Mouse (Mus musculus): ENCODE measurements around the gene S100a11.
"Not testable (repeated sequence)": the region's sequence is repeated elsewhere in the genome, so short reads cannot be mapped to it uniquely, and the experiment has no call there.

S100a11 gene

DNA sequence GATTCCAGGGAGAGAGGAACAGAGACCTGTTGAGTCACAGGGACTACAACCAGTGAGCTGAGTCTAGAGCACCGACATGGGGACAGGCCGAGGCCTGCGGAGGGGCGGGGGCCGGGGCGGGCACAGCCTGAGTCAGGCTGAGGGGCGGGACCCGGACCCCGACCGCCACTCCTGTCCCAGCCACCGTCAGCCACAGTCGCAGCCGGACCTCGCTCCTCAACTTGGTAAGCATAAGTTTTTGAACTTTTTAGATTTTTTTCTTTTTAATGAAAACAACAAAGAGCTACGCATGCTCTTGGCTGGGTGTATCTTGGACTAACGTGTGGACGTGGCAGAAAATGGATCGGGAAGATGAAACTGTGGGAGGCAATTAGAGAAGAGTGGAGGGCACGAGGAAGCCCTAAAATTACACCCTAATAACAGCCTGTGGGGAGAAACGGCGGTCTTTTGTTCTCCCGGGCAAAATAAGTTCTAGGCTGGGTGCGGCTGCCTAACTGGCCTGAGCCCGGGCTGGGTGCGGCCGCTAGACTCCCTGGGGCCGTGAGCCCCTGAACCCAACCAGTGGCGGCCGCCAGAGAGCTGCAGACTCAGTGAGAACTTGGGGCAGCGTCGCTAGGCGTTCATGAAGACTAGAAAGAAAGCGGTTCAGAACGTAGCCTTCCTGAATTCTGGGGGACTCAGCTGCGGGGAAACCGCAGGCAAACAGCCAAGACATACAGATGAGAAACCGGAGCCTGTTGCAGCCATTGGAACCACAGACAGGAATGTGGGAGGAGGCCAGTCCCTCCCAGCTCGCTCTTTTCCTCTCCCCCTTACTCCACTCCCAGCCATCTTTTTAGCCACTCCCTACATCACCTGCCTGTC is at the start of gene S100a11:
Gene S100a11, plus strand, starts transcription at position 159 of the 864 bp plus-strand sequence.
- DNase-seq (ENCODE audit: low read depth, low spot score), result no peak

GRCm38 (mm10) chr3:93480053-93480452 is 40.2 kb upstream of the S100a11 start:
- no peak for DNase-seq (ENCODE audit: low read depth, low spot score)

DNA sequence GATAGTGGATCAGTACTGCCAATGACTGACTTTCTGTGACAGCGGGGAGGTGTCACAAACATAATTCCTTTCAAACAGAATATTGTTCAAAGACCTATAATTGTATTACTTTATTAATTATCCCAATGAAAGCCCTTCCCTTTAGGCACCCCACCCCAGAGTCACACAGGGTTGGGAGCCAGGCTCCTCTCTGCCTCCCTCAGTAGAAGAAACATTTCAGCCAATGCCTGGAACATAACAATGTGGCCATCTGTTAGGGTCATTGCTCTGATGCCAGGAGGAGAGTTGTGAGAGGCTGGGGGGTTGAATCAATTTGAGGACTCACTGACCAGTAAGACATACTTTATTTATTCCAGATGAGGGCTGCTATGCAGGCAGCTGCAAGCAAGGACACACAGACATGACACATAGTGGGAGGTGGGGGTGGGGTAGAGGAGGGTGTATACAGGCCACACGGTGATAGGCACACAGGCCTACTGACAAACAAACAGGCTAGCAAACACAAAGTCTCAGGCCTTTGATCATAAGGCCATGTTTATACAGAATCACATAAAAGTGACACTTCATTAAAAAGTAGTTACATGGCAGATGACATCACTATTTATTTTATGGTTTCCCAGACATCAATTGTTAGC is 38.2 kb upstream of the S100a11 start:
- DNase-seq (ENCODE audit: low read depth, low spot score), result no peak

- DNase-seq (ENCODE audit: low read depth, low spot score), result no peak
Measured at GRCm38 (mm10) chr3:93485611-93486010, 34.7 kb upstream of the S100a11 start.

DNA sequence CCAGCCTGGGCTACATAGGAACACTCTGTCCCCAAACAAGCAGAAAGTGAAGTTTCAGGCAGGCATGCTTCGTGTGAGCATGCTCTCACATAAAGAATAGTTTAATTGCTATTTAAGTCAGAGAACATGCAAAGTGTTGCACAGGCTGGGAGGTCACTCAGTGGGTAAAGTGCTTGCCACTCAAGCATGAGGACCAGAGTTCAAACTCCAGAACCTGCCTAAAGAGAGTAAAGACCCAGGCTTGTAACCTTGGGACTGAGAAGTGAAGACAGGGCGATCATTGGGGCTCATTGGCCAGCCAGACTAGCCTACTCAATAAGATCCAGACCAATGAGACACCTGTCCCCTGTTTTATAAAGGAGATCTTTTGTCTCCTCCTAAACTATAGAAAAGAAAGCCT is 31.7 kb upstream of the S100a11 start:
- DNase-seq (ENCODE audit: low read depth, low spot score), result no peak

DNA sequence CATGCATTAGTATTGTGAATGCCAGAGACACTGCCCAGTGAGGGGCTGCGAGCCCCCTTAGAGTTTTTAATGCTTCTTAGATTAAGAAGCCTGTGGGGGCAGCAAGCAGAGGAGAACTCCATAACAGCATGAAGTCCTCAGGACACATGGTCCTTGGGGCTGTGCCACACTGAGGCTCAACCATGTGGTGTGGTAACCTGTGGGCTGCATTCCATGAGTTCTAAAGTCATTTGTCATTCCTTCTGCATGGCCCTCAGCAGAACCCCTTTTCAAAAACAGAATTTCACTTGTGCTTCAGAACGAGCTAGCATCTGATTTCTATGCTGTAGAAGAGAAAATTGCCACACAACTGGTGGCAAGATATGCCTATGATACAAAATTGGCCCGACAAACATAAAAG is 28.1 kb upstream of the S100a11 start:
- DNase-seq (ENCODE audit: low read depth, low spot score), result no peak

GRCm38 (mm10) chr3:93493992-93494391 is 26.3 kb upstream of the S100a11 start:
- peak; percentile 68 for DNase-seq (ENCODE audit: low read depth, low spot score)

DNA sequence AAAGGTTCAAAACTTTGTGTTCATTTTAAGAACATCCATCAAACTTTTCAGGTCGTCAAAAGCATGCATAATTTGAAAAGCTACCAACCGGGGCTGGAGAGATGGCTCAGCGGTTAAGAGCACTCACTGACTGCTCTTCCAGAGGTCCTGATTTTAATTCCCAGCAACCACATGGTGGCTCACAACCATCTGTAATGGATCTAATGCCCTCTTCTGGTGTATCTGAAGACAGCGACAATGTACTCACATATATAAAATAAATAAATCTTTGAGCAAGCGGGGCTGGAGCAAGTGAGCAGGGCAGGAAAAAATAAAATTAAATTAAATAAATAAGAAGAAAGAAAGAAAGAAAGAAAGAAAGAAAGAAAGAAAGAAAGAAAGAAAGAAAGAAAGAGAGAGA is 25.5 kb upstream of the S100a11 start:
- not testable (repeated sequence) for DNase-seq (ENCODE audit: low read depth, low spot score)

- DNase-seq (ENCODE audit: low read depth, low spot score), result no peak
Measured at GRCm38 (mm10) chr3:93497131-93497530, 23.2 kb upstream of the S100a11 start.

- peak; percentile 21 for DNase-seq (ENCODE audit: low read depth, low spot score)
Measured at GRCm38 (mm10) chr3:93499129-93499528, 21.2 kb upstream of the S100a11 start.

DNA sequence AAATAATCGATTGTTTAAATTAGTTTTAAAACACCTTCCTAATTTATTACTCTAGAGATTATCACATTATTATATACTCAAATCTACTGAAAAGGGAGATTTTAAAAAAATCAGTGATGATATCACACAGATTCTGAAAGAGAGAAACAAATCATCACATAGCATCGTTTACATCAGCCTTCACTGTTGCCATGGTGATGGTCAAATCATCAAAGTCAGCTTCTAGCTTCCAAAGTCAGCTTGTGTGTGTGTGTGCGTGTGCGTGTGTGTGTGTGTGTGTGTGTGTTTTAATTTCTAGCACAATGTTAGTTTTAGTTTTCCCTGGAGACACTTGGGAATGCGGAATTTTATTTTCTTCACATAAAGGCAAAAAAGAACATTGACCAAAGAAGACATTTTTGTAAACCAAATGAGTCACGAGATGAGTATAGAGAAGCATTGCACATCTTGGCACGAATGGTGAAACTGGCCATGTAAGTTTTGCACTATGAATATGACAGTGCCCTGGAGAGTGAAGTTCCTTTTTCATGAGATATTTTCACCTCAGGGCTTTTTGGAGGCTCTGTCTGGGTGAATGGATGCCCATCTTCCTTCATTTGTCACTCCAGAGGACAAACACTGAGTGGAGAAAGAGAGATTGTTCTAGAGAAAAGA is 15.6 kb upstream of the S100a11 start:
- DNase-seq (ENCODE audit: low read depth, low spot score), result peak; percentile 5

GRCm38 (mm10) chr3:93505960-93506863 is 14.1 kb upstream of the S100a11 start:
- no peak for DNase-seq (ENCODE audit: low read depth, low spot score)

DNA sequence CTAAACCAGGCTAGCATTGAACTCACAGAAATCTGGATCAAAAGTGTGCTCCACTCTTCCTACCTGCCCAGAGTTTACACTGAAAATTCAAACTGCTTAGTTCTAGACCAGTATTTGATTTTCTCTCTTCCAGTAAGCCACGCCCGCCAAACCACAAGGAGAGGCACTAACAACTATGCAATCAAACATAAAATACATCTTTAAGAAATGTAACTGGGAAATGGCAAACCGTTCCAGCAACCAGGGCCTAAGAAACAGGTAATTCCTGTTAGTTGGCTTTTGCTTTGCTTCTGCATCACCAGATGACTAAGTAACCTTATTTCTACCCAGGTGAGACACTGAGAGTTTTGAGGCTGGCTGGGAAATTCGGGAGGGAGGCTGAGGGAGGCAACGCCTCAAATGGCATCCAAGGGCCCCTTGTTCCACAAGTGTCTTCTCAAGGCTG is 13.4 kb upstream of the S100a11 start:
- no peak for DNase-seq (ENCODE audit: low read depth, low spot score)

GRCm38 (mm10) chr3:93509301-93509700 is 11.0 kb upstream of the S100a11 start:
- DNase-seq (ENCODE audit: low read depth, low spot score), result no peak

DNA sequence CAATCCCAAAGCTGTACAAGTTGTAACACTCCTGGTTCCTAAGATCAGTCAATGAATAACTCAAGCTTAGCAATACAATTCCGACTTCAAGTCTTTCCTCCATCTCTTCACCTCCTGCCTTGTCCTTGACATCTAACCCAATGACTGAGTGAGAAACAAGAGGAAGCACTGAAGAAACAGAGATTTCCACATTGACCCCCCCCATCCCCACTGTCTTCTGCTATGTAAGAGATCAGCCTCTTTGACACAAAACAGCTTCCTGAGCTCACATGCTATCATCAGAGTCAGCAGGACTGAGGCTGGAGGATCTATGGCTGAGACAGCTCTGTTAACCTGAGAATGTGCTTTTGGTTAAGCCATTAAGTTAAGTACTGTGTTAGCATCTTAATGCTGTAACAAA is 9.3 kb upstream of the S100a11 start:
- DNase-seq (ENCODE audit: low read depth, low spot score), result no peak

DNA sequence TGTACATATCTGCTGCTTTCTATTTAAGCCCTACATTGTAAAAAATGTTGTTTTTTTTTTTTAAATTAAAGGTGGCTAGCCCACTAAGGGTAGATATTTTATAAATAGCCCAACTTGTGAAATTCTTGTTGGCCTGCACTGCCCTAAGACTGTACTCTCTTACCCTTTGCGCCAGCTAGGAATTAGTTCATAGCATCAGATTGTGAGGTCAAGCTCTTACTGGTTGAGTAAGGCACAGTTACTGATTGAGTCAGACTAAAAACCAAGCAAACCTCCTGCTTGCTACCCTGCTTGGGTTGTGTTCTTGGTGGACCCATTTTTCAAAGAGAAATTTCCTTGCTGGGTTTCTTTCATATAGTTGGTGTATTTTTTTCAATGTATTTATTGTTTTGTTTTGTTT is 8.5 kb upstream of the S100a11 start:
- DNase-seq (ENCODE audit: low read depth, low spot score), result no peak

- no peak for DNase-seq (ENCODE audit: low read depth, low spot score)
Measured at GRCm38 (mm10) chr3:93512386-93513101, 7.7 kb upstream of the S100a11 start.

- no peak for DNase-seq (ENCODE audit: low read depth, low spot score)
Measured at GRCm38 (mm10) chr3:93514628-93515027, 5.7 kb upstream of the S100a11 start.

GRCm38 (mm10) chr3:93517343-93517742 is 2.9 kb upstream of the S100a11 start:
- no peak for DNase-seq (ENCODE audit: low read depth, low spot score)

GRCm38 (mm10) chr3:93519856-93520329 is 395 bp upstream of the S100a11 start:
- no peak for DNase-seq (ENCODE audit: low read depth, low spot score)
